Mouse (Mus musculus) adrenal gland, adult 18-20 months (tissue): Measurements from ENCODE around the gene Inafm2. TPM values are rescaled to one million over a fixed set of nuclear protein-coding genes. Genes with fewer than 3 reads are reported as not detected.

Source experiments
- DNase-seq, 2 experiments: peaks; one replicate each; pipeline ENCODE4 v3.0.0; 2021 to 2022; ENCODE audit warnings: low spot score in 2 of 2
- total RNA-seq, 2 experiments: library from RNA; stranded (reverse); gene quantifications; 1 replicate in 1 of 2; 2 replicates in 1 of 2; pipeline ENCODE4 v1.2.3; 2021

Gene Inafm2
- total RNA-seq, 2 experiments from 2014 or later: 35.2 to 40.1 TPM

DNA sequence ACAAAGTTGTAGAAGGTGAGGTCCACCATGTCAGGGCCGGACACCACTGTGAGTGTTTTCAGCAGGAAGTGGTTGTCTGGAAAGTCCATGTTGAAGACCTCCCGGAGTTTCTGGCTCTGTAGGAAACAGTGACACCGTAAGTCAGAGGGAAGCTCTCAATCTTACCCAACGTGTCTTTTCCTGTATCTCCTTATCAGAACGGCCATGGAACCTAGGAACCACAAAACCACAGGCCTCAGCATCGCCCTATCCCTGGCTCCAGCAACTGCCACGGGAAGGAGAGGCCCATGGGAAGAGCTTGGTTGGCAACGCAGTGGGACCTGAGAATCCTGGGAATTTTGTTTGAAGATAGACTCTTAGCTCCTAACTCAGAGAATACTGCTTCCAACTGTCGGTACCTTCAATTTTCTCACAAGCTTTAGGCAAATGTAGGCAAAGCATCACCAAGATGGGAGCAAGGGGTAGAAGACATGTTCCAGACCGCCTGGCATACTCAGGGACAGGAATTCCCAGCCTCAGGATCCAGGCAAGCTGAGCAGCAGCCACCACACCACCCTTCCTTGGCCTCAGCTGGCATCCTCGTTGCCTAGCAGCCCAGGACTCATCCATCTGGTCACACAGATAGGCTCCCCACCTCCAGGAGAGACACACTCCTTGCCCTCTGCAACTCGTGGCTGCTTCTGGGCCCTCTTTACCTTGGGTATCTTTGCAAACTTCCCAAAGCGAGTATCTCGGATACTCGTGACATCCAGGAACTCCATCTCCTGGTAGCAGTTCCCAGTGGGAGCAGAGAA is 21.7 kb upstream of the Inafm2 start:
- no peak for DNase-seq

DNA sequence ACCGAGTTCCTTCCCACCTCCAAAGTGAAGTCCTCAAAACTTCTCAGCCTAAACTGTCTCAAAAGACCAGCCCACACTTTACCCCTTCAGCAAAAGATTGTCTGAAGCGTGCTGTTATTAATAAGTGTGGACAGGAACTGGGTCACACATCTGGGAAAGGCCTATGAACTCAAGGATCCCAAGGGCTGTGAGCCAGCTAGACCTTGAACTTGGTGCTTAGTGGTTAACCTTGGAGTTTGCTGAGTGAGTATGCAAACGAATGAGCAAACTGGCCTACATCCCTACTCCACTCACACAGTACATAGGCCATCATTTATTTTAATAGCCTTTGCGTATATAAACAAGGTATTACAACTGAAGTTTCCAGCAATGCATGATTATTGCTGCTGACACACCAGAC is 20.0 kb upstream of the Inafm2 start:
- DNase-seq: peak in 1 of 2 experiments; percentile 39

DNA sequence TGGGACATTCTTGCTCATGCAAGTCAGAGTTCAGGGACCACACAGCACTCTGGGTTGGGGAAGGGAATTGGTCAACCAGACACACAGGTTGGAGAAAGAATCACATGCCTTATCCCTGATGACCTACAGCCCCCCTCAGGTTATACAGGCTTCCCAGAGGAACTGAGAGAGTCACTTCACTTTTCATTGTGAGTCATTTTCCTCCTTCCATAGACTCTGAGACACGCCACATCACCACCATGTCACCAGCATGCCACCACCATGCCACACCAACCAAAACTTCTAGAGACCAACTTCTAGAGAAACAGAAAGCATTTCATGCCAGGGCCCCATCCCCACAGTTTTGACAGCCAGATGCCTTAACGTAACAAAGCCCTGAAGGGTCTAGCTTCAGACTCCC is 18.7 kb upstream of the Inafm2 start:
- no peak for DNase-seq

DNA sequence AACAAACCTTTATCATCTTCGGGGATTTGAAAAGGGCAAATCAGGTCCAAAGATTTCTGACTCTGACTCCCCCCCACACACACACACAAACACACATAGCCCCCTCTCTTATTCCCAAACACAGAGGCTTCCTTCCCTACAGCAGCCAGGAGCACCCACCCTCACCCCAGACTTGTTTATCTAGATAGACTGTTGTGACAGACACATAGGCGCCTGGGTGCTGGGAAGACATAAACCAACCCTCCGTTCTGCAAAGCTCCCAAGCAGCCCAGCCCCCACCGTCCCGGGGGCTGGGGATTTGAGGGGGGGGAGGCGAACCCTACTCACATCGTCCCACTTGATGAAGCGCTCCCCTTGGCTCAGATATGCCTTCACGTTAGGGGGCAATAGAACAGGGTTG is 17.6 kb upstream of the Inafm2 start:
- no peak for DNase-seq

DNA sequence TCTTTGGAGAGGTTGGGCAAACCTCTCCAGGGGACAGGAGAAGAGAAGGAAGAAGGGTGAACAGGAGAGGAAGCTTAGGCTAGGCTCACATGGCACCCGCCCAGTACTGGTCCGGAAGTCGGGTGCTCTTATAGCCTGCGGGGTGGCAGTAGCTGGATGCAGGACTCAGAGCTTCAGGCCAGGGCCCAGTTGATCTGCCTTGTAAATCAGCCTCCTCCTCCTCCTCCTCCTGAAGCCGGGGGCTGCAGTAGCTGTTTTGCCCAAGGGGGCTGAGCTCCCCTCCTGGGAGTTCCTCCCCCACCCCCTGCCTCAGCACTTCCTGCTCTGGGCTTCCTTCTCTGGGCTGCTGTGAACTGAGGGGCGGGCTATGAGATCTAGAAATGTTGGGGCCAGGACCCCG is 17.2 kb upstream of the Inafm2 start, which contains the start of gene Plcb2:
TSS of gene Plcb2 (minus strand) at position 102 of the 400 bp plus-strand sequence.
- DNase-seq: no peak

DNA sequence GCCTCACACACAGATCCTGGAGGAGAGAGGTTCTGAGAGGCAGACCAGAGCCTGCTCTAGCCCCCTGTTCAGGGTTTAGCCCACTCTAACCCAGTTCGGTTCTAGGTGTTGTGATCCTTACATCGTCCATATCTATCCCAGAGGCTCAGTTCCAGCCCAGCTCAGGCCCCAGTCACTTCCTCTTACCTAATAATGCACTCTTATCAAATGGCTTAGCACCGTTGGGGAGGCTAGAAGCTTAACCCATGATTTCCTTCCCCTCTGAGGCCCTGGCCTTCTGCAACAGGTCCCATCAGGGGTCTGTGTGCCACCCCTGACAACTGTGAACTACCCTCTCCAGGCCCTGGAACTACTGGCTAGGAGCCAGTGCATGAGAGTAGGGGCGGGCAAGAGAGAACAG is 16.4 kb upstream of the Inafm2 start:
- DNase-seq: no peak

DNA sequence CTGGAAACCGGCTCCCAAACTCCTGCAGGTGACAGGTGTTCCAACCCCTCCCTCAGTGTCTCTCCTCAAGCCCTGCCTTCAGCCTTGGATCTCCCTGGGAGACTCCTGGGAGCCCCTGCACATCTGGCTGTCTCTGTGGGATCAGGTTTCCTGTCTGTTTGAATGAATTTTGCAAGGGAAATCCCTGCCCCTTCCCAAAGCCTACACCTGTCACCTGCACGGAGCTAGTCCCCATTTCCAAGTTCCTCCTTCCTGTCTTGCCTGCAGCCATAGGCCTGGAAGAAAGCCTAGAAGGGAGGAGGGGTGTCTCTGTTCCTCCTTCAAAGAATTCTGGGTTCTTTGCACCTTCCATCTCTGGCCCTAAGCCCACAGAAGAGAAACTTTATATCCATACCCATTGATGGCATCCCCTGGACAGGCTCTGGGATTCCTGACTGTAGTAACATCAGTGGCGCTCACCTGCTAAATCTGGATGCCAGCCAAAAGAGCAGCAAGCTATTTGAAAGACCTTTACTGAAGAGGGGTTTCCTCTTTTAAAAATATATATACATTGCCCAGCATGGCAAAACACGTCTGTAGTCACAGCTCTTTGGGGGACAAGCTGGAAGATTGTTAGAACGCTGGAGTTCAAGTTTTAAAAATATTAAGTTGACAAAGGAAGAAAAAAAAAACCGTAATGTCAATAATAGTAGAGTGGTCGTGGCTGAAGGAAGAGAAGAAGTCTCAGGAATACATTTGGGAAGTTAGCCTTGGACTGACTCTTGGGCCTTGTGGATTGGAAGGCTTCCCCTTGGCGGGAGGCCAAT is 15.5 kb upstream of the Inafm2 start:
- no peak for DNase-seq

DNA sequence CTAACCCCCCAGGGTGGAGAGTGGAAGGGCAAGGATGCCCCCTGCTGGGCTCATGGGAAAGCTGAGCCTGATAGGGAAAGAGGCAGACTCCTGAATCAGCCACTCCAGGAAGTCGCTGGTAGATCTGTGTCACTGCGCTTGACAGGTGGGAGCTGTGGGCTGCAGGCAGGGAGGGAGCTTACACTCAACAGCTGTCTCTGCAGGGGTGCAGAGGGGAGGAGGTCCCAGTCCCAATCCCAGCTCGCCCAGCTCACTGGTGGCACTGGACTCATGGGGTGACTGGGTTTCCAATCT is 15.0 kb upstream of the Inafm2 start:
- peak; percentile 82 to 84 for DNase-seq

DNA sequence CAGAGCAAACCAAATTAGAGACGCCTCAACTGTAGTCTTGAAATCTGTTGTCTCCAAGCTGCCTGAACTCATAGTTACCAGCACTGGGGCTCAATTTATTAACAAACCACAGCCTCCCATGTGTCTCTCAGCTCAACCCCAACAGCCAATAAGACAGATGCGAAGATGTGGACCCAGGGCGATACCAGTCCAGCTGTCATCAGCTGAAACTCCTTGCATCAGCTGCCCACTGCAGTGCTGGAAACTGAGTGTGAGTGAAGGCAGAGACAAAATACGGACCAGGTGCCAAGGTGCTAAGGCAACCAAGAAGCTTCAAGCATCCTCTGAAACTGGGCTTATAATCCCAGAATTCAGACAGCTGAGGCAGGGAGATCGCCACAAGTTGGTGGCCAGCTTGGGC is 13.6 kb upstream of the Inafm2 start:
- DNase-seq: no peak

DNA sequence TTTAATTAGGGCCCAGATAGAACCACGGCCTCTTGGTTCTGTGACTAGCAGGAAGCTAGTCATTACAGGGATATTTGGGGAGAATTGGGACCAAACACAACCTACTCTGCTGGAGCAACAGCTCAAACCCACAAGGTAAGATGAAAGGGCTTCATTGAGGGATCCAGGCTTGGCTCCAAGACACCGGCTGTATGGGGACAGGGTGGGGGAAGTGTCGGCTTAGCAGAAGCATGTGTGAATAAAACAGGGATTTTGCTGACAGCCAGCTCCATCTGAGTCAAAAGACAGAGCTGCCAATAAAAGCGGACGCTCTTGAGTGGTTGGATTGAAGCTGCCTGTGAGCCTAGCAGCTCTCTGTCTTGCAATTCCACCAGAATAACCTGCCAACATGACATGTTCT is 12.2 kb upstream of the Inafm2 start:
- no peak for DNase-seq

DNA sequence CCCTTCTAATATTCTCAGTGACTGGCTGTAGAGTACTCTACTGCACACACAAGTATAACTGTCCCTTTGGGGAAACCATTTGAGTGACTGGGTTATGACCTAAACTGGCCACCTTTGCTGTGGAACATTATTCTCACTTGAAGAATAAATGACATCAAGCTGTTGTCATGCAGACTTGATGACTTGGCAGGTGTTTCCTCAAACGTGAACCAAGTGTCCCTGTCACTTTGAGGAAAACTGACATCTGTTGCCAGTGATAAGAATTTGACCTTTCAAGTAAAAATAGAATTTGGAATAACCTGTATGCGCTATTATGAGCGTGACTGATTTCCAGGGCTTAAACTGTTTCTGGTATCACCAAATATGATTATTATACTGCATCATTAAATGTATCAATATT is 5.2 kb upstream of the Inafm2 start:
- no peak for DNase-seq

DNA sequence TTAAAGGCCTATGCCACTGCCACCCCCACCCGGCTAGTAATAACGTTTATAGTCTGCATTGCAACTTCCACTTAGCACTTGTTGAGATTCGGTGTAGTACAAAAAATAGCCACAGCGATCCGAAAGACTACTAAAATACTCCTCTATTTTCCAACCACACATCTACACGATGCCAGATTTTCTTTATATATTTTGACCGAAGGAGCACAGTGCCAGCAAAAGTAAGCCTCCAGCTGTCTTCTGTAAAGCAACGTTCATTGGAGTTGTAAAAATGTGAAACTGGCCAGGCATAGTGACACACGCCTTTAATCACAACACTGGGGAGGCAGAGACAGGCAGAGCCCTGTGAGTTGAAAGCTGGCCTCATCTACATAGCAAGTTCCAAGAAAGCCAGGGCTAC is 4.4 kb upstream of the Inafm2 start:
- DNase-seq: no peak

DNA sequence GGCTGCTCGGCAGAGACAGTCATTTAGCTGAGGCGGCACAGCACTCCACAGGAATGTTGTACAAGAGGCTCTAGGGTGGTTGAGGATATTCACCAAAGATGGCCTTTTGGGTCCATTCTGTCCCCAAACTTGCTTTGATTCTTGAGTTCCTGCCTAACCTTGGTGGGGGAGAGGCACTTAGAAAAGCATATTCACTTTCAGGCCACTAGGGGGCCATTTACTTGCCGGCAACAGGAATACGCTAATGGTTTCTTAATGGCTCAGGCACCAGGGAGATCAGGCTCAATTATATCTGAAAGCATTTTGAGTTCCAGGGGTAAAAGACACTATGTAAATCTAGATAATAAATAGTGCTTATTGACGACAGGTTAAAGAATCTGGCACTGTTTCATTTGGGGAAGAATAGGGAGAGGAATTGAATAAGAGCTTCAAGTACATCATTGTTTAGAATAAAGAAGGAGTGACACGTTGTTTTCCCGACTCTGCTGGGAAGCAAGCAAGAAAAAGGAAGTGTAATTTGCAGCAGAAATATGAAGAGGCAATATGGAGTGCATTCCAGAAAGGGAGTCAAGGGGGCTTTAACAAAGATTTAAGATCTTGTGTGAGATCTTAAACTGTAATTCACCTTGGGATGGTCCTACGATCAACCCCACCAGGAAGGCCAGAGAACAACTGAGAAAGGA is 2.2 kb upstream of the Inafm2 start:
- no peak for DNase-seq

DNA sequence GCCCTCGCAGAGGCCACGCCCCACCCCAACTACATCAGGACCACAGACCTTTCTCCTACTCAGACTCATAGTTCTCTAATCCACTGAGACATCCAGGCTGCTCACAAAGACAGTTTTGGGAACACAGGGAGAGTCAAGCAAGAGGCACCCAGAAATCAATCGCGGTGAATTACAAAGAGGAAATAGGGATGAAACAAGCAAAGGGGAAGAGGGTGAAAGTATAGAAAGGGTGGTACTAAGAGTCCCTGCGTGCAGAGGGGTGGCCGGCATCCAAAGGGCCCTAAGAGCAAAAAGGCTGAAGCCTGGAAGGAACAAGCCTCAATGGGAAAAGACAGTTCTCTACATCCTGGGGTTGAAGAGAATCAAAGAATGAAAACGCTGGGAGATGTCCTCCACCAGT is 937 bp upstream of the Inafm2 start:
- DNase-seq: peak in 1 of 2 experiments; percentile 16

DNA sequence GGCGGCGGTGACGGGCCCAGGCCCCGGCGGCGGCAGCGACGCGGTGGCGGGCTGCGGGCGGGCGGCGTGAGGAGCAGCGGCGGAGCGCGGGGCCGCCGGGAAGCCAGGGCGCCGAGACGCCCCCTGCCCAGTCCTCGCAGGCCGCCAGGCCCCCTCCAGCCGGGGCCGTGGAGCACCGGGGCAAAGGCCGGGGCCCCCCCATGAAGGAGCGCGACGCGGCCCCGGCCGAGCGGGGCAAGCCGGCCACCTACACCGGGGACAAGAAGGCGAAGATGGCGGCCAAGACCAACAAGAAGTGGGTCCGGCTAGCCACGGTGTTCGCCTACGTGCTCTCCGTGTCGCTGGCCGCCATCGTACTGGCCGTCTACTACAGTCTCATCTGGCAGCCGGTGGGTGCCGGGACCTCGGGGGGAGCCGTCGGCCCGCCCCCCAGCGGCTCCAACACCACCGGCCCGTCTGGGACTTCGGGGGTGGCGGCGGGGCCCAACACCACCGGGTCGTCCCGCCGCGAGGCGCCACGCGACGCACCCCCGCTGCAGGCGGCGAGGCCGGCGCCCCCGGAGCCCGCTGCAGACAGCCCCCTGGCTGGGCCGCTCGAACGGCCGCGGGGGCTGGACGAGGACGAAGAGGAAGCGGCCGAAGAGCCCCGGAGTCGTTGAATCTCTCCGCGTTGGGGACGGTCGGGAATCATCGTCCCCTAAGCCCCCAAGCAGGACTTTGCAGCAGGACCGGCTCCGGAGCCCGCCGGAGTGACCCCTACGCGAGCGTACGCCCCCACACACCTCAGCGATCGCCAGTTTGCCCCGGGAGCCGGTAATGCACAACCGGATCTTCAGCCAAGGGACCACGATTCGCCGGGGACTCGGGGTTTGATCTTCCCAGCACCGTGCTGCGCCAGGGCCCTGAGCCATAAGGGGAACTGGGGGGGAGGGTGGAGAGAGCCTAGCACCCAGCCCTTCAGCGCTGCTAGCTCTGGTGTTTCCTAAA is 650 bp downstream of the Inafm2 start:
- DNase-seq: peak in 1 of 2 experiments; percentile 44

DNA sequence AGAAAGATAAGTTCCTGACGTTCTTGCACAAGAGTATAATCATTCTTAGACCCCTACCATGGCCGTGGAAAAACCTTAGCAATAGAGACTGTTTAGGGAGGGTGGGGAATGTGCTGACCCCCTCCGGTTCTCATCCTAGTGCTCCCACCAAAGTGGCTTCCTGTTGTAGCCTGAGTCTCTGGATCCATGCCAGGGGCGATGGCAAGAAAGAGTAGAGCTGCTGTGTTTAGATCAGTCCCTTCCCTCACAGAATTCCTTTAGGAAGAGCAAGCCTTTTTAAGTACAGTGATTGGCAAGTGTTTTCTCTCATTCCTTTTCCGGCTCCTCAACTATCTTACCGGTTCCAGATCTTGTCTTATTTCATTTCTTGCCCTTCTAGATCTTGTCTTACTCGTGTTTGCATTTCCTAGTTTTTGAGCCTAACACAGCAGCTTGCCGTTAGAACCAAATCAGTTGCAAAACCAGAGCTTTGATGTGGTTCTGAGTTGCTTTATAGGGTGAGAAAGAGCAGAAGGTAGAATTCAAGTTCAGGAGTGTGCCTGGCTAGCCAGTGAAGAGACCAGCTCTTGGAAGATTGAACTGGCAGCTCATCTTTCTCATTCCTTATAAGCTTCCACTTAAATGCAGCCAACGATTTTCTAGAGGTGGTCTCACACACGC is 1.9 kb downstream of the Inafm2 start:
- DNase-seq: peak in 1 of 2 experiments; percentile 36

DNA sequence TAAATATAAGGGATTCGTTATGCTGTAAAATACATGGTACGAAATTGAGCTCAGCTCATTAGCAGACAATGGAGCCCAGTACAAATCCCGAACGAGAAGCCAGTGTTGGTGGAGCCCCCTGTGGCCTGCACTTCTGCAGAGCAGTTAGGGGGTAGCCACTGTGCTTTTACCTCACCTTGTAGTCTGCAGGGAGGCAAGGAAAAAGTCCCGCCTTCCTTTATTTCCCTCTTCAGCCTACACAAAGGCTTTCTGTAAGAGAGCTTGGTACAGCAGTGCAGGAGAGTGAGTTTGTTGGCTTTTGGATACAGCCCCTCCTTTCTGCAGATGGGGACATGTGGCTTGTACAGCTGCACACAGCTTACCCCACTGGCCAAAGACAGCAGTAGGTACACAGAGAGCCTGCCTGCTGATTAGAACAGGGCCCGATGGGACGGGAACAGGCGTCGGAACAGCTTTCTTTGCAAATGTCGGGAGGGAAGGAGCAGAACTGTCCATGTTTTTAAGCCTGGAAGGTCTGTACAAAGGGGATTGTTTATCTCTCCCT is 3.9 kb downstream of the Inafm2 start:
- DNase-seq: no peak

DNA sequence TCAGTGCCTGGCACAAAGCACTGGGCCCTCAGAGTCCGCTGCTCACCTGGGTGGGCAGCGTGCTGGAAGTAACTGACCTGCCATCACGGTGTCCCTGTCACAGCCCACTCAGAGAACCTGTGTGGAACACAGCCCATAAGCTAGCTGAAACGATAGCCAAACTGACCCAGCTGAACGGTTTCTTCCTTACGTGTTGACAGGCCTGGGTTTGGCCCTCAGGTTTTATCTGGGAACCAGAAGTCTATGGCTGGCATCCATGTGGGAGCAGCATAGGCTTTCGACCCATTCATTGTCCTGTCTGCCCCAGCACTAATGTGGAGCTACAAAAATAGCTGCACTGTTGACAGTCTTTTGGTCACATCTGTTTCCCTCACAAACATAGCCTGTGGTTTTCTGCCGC is 4.9 kb downstream of the Inafm2 start:
- no peak for DNase-seq

DNA sequence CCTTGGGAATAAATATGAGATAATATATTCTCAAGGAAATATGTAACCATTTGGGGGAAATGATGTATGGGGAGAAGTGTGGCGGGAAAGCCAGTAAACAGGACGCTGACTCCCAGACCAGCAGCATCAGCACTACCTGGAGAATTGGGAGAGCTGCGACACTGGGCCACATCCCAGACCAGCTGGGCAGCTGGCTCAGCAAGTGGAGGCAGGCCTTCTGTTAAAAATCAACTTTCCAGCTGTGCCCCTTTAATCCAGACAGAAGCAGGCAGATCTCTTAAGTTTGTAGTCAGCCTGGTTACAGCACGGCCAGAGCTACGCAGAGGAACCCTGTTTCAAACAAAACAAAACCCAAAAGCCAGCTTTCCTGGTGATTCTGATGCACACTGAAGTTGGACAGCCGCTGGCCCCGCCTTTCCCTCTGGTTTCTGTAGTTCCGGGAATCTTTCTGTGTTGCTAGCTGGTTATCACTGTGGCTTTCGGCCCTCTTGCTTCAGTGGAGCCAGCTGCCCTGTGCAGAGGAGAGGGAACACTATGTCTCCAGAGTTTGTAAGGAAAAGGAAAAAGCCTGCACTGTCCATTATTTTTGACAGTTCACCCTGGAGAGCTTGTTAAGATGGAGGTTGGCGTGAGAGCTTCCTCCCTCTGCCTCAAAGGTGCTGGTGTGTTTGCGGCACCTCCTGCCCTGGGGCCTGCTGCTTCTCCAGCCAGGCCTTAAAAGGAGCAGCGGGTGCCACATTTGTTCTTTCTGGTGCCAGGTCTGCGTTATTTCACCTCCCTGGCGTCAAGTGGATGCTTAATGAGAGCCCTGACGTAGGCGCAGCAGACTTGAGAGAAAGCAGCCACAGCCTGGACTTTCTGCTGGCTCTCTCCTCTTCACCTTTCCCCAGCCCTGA is 6.6 kb downstream of the Inafm2 start:
- DNase-seq: no peak
